Mouse (Mus musculus) pancreas, adult 10 weeks (tissue): ENCODE data around the gene Capn9. TPM values are rescaled to one million over a fixed set of nuclear protein-coding genes. Genes with fewer than 3 reads are reported as not detected.

Experiments
- polyA plus RNA-seq: library from polyadenylated mRNA; stranded (reverse); fragments of 350-450 nt; fragmentation: Illumina TruSeq; extraction: RNeasy Lipid Tissue Mini Kit (QIAGEN cat#74804); gene quantifications from one replicate; pipeline ENCODE4 v1.2.3, GENCODE M21; 2015; ENCODE audit warnings: low read depth, low replicate concordance; ENCODE audit not compliant: insufficient read depth

Gene Capn9
- polyA plus RNA-seq = not detected

DNA sequence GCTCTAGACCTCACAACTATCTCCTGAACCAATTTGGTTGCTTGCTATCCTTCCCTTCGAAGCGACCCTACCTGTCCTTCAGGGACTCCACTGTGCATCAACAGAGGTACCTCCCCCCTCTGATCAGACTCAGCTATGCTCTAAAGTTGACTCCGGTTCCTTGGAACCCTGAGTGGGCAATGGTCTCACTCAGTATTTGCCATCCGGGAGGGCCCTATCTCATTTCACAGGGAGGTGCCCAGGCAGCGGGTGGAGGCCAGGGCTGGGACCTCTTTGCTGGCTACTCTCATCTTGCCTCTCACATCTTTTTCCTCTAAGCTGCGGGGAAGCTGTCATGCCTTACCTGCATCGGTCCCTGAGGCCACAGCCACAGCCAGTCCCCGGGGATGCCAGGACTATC lies at the start of gene Capn9:
Gene Capn9, plus strand, starts transcription at position 301 of the 400 bp plus-strand sequence.

DNA sequence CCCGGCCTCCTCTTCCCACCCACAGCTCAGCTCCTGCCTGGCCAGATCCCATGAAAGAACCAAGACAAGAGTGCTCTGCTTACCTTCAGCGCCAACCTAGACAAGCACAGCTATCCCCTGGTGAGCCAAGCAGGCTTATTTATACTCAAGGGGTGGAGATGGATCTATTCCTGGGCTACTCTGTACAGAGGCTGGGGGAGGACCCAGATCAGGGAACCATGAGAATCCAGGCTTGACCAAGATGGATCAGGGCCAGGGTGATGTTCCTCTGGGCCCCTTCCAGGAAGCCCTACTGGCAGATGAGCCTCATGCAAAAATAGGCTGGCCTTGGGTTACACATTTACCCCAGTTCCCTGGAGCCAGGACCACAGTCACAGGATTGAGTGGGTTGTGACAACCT lies 6.3 kb upstream of the Capn9 start, which contains the start of gene Agt:
Gene Agt, minus strand, starts transcription at position 114 of the 400 bp plus-strand sequence.

DNA sequence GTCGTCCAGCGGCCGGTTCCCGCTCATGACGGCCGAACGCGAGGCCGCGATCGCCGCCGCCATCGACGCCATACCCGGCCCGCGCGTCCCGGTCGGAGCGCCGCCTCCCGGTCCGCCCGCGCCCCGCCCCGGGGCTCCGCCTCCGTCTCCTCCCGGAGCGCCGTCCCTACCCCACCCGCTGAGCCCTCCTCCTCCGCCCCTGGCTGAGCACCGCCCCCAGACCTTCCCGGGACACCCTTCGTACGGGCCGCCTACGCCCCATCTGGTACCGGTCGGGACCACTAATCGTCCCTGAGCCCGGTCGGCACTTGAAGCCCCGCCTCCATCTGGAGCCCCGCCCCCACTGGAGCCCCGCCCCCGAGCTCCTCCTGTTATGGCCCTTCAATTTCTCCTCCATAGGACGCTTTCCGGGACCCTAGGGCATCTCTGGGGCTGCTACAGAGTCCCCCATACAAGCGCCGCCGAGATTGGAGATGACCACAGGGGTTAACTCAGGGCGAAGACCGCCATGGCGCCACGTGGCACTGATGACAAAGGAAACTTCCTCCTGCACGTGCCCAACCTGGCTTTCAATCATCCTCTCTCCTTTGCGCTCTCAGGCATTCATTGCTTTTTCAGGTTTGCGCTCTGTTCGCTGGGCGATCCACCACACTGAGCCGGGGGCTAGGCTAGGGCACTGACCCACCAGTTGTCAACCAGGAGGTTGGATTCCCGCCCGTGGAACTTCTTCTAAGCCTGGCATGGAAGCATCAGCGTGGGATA lies 87.4 kb downstream of the Capn9 start, which contains the start of gene 2310022B05Rik:
Gene 2310022B05Rik, minus strand, starts transcription at position 258 of the 762 bp plus-strand sequence.

Other genes with a start within 250 kb of the Capn9 start
- 2.8 TPM for gene Pgbd5, start 136.5 kb upstream of the Capn9 start, polyA plus RNA-seq
- 9.8 TPM for gene Cog2, start 55.3 kb upstream of the Capn9 start, polyA plus RNA-seq
- 4.0 TPM for gene Agt, start 6.4 kb upstream of the Capn9 start, polyA plus RNA-seq
- 11.0 TPM for gene 2310022B05Rik, start 87.3 kb downstream of the Capn9 start, polyA plus RNA-seq
- gene Ttc13, start 145.9 kb downstream of the Capn9 start, polyA plus RNA-seq = 12.2 TPM
- gene Arv1, start 146.0 kb downstream of the Capn9 start, polyA plus RNA-seq = 3.0 TPM
- not detected for gene Fam89a, start 175.7 kb downstream of the Capn9 start, polyA plus RNA-seq
- not detected for gene Trim67, start 217.0 kb downstream of the Capn9 start, polyA plus RNA-seq